Mouse (Mus musculus) myocyte (in vitro differentiated cells): Measurements from ENCODE around the gene Pogz. TPM values are rescaled to one million over a fixed set of nuclear protein-coding genes. Genes with fewer than 3 reads are reported as not detected.

Source experiments
- H3K27me3 ChIP-seq: one replicate; pipeline ENCODE4 v1.6.1; 2011; ENCODE audit not compliant: control insufficient read depth, insufficient read depth, insufficient read length
- H3K36me3 ChIP-seq: one replicate; pipeline ENCODE4 v1.6.1; 2011; ENCODE audit not compliant: control insufficient read depth, insufficient read depth
- H3K4me2 ChIP-seq: one replicate; pipeline ENCODE4 v1.6.1; 2011; ENCODE audit warnings: low read depth, control low read depth
- H3K4me3 ChIP-seq: one replicate; pipeline ENCODE4 v1.5.1; 2011; ENCODE audit warnings: mild to moderate bottlenecking, control low read depth, moderate library complexity
- H3K79me2 ChIP-seq: one replicate; pipeline ENCODE4 v1.6.1; 2011; ENCODE audit not compliant: control insufficient read depth, insufficient read depth
- H3ac ChIP-seq: one replicate; pipeline ENCODE4 v1.6.1; 2011; ENCODE audit not compliant: control insufficient read depth, insufficient read length
- CEBPB ChIP-seq: IDR thresholded peaks from 2 replicates; pipeline ENCODE4 v1.6.1; 2011; ENCODE audit warnings: mild to moderate bottlenecking, moderate library complexity; ENCODE audit not compliant: poor library complexity, insufficient read depth, severe bottlenecking
- E2F4 ChIP-seq: IDR thresholded peaks from one replicate; pipeline ENCODE4 v1.6.1; 2011; ENCODE audit warnings: mild to moderate bottlenecking, control low read depth, moderate library complexity; ENCODE audit not compliant: insufficient read depth
- MAX ChIP-seq: IDR thresholded peaks from one replicate; pipeline ENCODE4 v1.6.1; 2011; ENCODE audit warnings: low read depth, mild to moderate bottlenecking, control low read depth
- MYOD1 ChIP-seq, 3 experiments: IDR thresholded peaks; one replicate each; pipeline ENCODE4 v1.6.1; 2011; ENCODE audit warnings: control low read depth in 2 of 3, low read depth in 2 of 3, mild to moderate bottlenecking in 2 of 3, moderate library complexity in 1 of 3; ENCODE audit not compliant: insufficient read length in 2 of 3, control insufficient read depth in 1 of 3
- MYOG ChIP-seq, 3 experiments: IDR thresholded peaks; one replicate each; pipeline ENCODE4 v1.6.1; 2011; ENCODE audit warnings: control low read depth in 2 of 3, low read depth in 2 of 3, mild to moderate bottlenecking in 2 of 3; ENCODE audit not compliant: insufficient read length in 2 of 3, control insufficient read depth in 1 of 3, insufficient read depth in 1 of 3
- POLR2A ChIP-seq: IDR thresholded peaks from one replicate; pipeline ENCODE4 v1.6.1; 2011; ENCODE audit warnings: low read depth, mild to moderate bottlenecking, control low read depth, moderate library complexity; ENCODE audit not compliant: insufficient read length
- POLR2AphosphoS2 ChIP-seq: IDR thresholded peaks from one replicate; pipeline ENCODE4 v1.6.1; 2011; ENCODE audit warnings: low read depth, control low read depth; ENCODE audit not compliant: insufficient read length
- REST ChIP-seq: IDR thresholded peaks from one replicate; pipeline ENCODE4 v1.6.1; 2011; ENCODE audit warnings: mild to moderate bottlenecking, control low read depth, moderate library complexity; ENCODE audit not compliant: insufficient read depth, insufficient read length
- SRF ChIP-seq: IDR thresholded peaks from one replicate; pipeline ENCODE4 v1.6.1; 2011; ENCODE audit warnings: low read depth; ENCODE audit not compliant: control insufficient read depth, insufficient read length
- TCF12 ChIP-seq: IDR thresholded peaks from one replicate; pipeline ENCODE4 v1.6.1; 2011; ENCODE audit warnings: mild to moderate bottlenecking, control low read depth; ENCODE audit not compliant: poor library complexity, insufficient read depth, severe bottlenecking
- TCF3 ChIP-seq: IDR thresholded peaks from one replicate; pipeline ENCODE4 v1.6.1; 2011; ENCODE audit warnings: low read depth, control low read depth; ENCODE audit not compliant: insufficient read length
- USF1 ChIP-seq: IDR thresholded peaks from one replicate; pipeline ENCODE4 v1.6.1; 2011; ENCODE audit warnings: low read depth, mild to moderate bottlenecking, control low read depth, moderate library complexity
- polyA plus RNA-seq: library from polyadenylated mRNA; unstranded; fragments of >200 nt; fragmentation: generic; extraction: Trizol; gene quantifications from one replicate; pipeline ENCODE4 v1.2.1, GENCODE M21; 2012; ENCODE audit warnings: missing spikeins

Gene Pogz
- polyA plus RNA-seq, 1 experiment = 11.5 TPM

- no peaks in the 10 kb centered on the region for H3K36me3 ChIP-seq
- H3K79me2 ChIP-seq = no peaks in the 10 kb centered on the region
- TF ChIP-seq SRF (no peak), MYOD1 (IDR thresholded peaks at IDR 0.05; ENCODE audit: control insufficient read depth in 1 of 3, insufficient read length in 2 of 3, low read depth in 2 of 3) (no peak), REST (no peak), CEBPB (no peak), TCF3 (no peak), POLR2AphosphoS2 (no peak)
- no peak overlapping the region for H3K4me3 ChIP-seq
- no peak overlapping the region for H3K4me2 ChIP-seq
- no peak overlapping the region for H3ac ChIP-seq
- peaks cover 10% of the 10 kb centered on the region for H3K27me3 ChIP-seq
Observed at GRCm38 (mm10) chr3:94913801-94914200, 76.4 kb downstream of the Pogz start.

GRCm38 (mm10) chr3:94915903-94916741 is 78.8 kb downstream of the Pogz start:
- no peak for TF ChIP-seq REST
- no peak for TF ChIP-seq E2F4
- no peak for TF ChIP-seq MYOG (IDR thresholded peaks at IDR 0.05; ENCODE audit: control insufficient read depth in 1 of 3, insufficient read depth in 1 of 3, insufficient read length in 2 of 3, low read depth in 2 of 3)
- TF ChIP-seq SRF = no peak
- TF ChIP-seq MAX = no peak
- no peak for TF ChIP-seq TCF3
- TF ChIP-seq CEBPB = no peak
- TF ChIP-seq MYOD1 (IDR thresholded peaks at IDR 0.05; ENCODE audit: control insufficient read depth in 1 of 3, insufficient read length in 2 of 3, low read depth in 2 of 3) = no peak
- no peak for TF ChIP-seq POLR2A
- TF ChIP-seq USF1 = no peak
- TF ChIP-seq POLR2AphosphoS2 = no peak
- TF ChIP-seq TCF12 = no peak
- no peaks in the 10 kb centered on the region for H3K36me3 ChIP-seq
- H3K27me3 ChIP-seq = peaks cover 23% of the 10 kb centered on the region
- no peak overlapping the region for H3K4me2 ChIP-seq
- H3ac ChIP-seq = no peak overlapping the region
- H3K4me3 ChIP-seq = no peak overlapping the region
- no peaks in the 10 kb centered on the region for H3K79me2 ChIP-seq

GRCm38 (mm10) chr3:94917816-94918361 is 80.5 kb downstream of the Pogz start:
- Histone ChIP-seq H3ac (no peak overlapping the region), H3K4me3 (no peak overlapping the region), H3K27me3 (peaks cover 34% of the 10 kb centered on the region), H3K4me2 (no peak overlapping the region), H3K36me3 (no peaks in the 10 kb centered on the region), H3K79me2 (no peaks in the 10 kb centered on the region)
- TF ChIP-seq POLR2A (no peak), MYOD1 (IDR thresholded peaks at IDR 0.05; ENCODE audit: control insufficient read depth in 1 of 3, insufficient read length in 2 of 3, low read depth in 2 of 3) (no peak), E2F4 (no peak), USF1 (no peak), TCF3 (no peak), MAX (no peak), TCF12 (no peak), SRF (no peak), CEBPB (no peak), POLR2AphosphoS2 (no peak)

GRCm38 (mm10) chr3:94918845-94919244 is 81.5 kb downstream of the Pogz start:
- Histone ChIP-seq H3K79me2 (no peaks in the 10 kb centered on the region), H3K36me3 (no peaks in the 10 kb centered on the region), H3K4me2 (no peak overlapping the region), H3ac (no peak overlapping the region), H3K27me3 (peaks cover 37% of the 10 kb centered on the region), H3K4me3 (no peak overlapping the region)
- TF ChIP-seq CEBPB = no peak
- TF ChIP-seq E2F4 = no peak
- TF ChIP-seq USF1 = no peak
- no peak for TF ChIP-seq POLR2A
- TF ChIP-seq TCF12 = no peak
- TF ChIP-seq POLR2AphosphoS2 = no peak
- TF ChIP-seq MAX = no peak
- TF ChIP-seq MYOD1 (IDR thresholded peaks at IDR 0.05; ENCODE audit: control insufficient read depth in 1 of 3, insufficient read length in 2 of 3, low read depth in 2 of 3) = no peak
- TF ChIP-seq TCF3 = no peak
- no peak for TF ChIP-seq REST
